Mouse (Mus musculus) megakaryocyte, embryonic 14.5 days (primary cell): Measurements from ENCODE around the gene Fnbp1. TPM values are rescaled to one million over a fixed set of nuclear protein-coding genes. Genes with fewer than 3 reads are reported as not detected.
A peak's percentile ranks its signal among the peaks of the same experiment; 100 is the strongest.
"Not testable (repeated sequence)": the region's sequence is repeated elsewhere in the genome, so short reads cannot be mapped to it uniquely, and the experiment has no call there.

Source experiments
- H3K27me3 ChIP-seq: replicated peaks from 2 replicates; pipeline ENCODE3; 2012; ENCODE audit warnings: inconsistent platforms
- H3K36me3 ChIP-seq: replicated peaks from 2 replicates; pipeline ENCODE3; 2012; ENCODE audit warnings: low read length, inconsistent platforms, mixed read lengths
- H3K4me1 ChIP-seq: 2 replicates; pipeline ENCODE4 v1.6.1; 2012; ENCODE audit warnings: inconsistent platforms
- H3K4me3 ChIP-seq: replicated peaks from 2 replicates; pipeline ENCODE3; 2012; ENCODE audit warnings: moderate library complexity, mild to moderate bottlenecking, inconsistent platforms
- H3K9me3 ChIP-seq: 2 replicates; pipeline ENCODE4 v1.6.1; 2012; ENCODE audit warnings: inconsistent platforms
- FLI1 ChIP-seq: IDR thresholded peaks from 2 replicates; pipeline ENCODE4 v1.6.1; 2012; ENCODE audit warnings: low read length, inconsistent platforms, mixed read lengths
- GATA1 ChIP-seq: IDR thresholded peaks from 3 replicates; pipeline ENCODE4 v1.6.1; 2012; ENCODE audit warnings: mixed read lengths, low read length, inconsistent platforms, borderline replicate concordance
- polyA plus RNA-seq: library from polyadenylated mRNA; stranded (reverse); fragments of >175 nt; gene quantifications from 2 replicates; pipeline ENCODE4 v1.2.3, GENCODE M21; 2012; ENCODE audit warnings: low replicate concordance; ENCODE audit not compliant: insufficient read depth

The Fnbp1 gene
- polyA plus RNA-seq, 1 experiment: 52.5 TPM

- TF ChIP-seq GATA1 (no peak), FLI1 (no peak)
- H3K27me3 ChIP-seq: no peaks in the 10 kb centered on the region
- H3K36me3 ChIP-seq: peaks cover 87% of the 10 kb centered on the region
- peak overlapping the region; percentile 53 for H3K4me3 ChIP-seq
- H3K4me1 ChIP-seq: peaks cover 86% of the 10 kb centered on the region
- H3K9me3 ChIP-seq: no peaks in the 10 kb centered on the region
Observed at GRCm38 (mm10) chr2:31170164-31170563, 28.4 kb upstream of the Fnbp1 start.

- peaks cover 94% of the 10 kb centered on the region for H3K4me1 ChIP-seq
- no peak overlapping the region for H3K4me3 ChIP-seq
- TF ChIP-seq FLI1 (no peak), GATA1 (no peak)
- peaks cover 79% of the 10 kb centered on the region for H3K36me3 ChIP-seq
- H3K9me3 ChIP-seq: no peaks in the 10 kb centered on the region
- H3K27me3 ChIP-seq: no peaks in the 10 kb centered on the region
Observed at GRCm38 (mm10) chr2:31169001-31169400, 27.2 kb upstream of the Fnbp1 start.

- Histone ChIP-seq H3K4me1 (peaks cover 93% of the 10 kb centered on the region), H3K36me3 (peaks cover 74% of the 10 kb centered on the region)
- not testable (repeated sequence) for H3K9me3 ChIP-seq, H3K27me3 ChIP-seq, H3K4me3 ChIP-seq
Observed at GRCm38 (mm10) chr2:31167571-31167970, 25.8 kb upstream of the Fnbp1 start.

GRCm38 (mm10) chr2:31165529-31165928 lies 23.7 kb upstream of the Fnbp1 start:
- TF ChIP-seq FLI1 (no peak), GATA1 (no peak)

GRCm38 (mm10) chr2:31164841-31165455 lies 23.1 kb upstream of the Fnbp1 start:
- Histone ChIP-seq H3K4me3 (peak overlapping the region; percentile 87), H3K4me1 (peaks cover 83% of the 10 kb centered on the region), H3K27me3 (no peaks in the 10 kb centered on the region), H3K9me3 (no peaks in the 10 kb centered on the region), H3K36me3 (peaks cover 59% of the 10 kb centered on the region)
- TF ChIP-seq FLI1 (no peak), GATA1 (no peak)

More at GRCm38 (mm10) chr2:31165529-31165928, 23.7 kb upstream of the Fnbp1 start:
- Histone ChIP-seq H3K36me3 (peaks cover 59% of the 10 kb centered on the region), H3K4me1 (peaks cover 83% of the 10 kb centered on the region), H3K27me3 (no peaks in the 10 kb centered on the region), H3K4me3 (peak overlapping the region; percentile 87), H3K9me3 (no peaks in the 10 kb centered on the region)

- H3K4me1 ChIP-seq: peaks cover 81% of the 10 kb centered on the region
- peaks cover 58% of the 10 kb centered on the region for H3K36me3 ChIP-seq
- peak overlapping the region; percentile 83 for H3K4me3 ChIP-seq
- H3K27me3 ChIP-seq: no peaks in the 10 kb centered on the region
- TF ChIP-seq GATA1 (no peak), FLI1 (no peak)
- H3K9me3 ChIP-seq: no peaks in the 10 kb centered on the region
Observed at GRCm38 (mm10) chr2:31163361-31164118, 21.7 kb upstream of the Fnbp1 start.

- Histone ChIP-seq H3K9me3 (no peaks in the 10 kb centered on the region), H3K27me3 (no peaks in the 10 kb centered on the region), H3K4me3 (no peak overlapping the region), H3K4me1 (peaks cover 81% of the 10 kb centered on the region), H3K36me3 (peaks cover 47% of the 10 kb centered on the region)
- TF ChIP-seq GATA1 (no peak), FLI1 (no peak)
Observed at GRCm38 (mm10) chr2:31161620-31162019, 19.8 kb upstream of the Fnbp1 start.

GRCm38 (mm10) chr2:31160147-31160920 lies 18.5 kb upstream of the Fnbp1 start:
- TF ChIP-seq GATA1: no peak
- no peak for TF ChIP-seq FLI1
- Histone ChIP-seq H3K4me1 (peaks cover 75% of the 10 kb centered on the region), H3K27me3 (no peaks in the 10 kb centered on the region), H3K9me3 (no peaks in the 10 kb centered on the region), H3K4me3 (no peak overlapping the region), H3K36me3 (peaks cover 49% of the 10 kb centered on the region)

GRCm38 (mm10) chr2:31156846-31157245 lies 15.0 kb upstream of the Fnbp1 start:
- H3K4me3 ChIP-seq: no peak overlapping the region
- peaks cover 65% of the 10 kb centered on the region for H3K4me1 ChIP-seq
- no peak for TF ChIP-seq FLI1
- TF ChIP-seq GATA1: no peak

More at GRCm38 (mm10) chr2:31156846-31157245, 15.0 kb upstream of the Fnbp1 start:
- H3K36me3 ChIP-seq: peaks cover 35% of the 10 kb centered on the region
- H3K27me3 ChIP-seq: no peaks in the 10 kb centered on the region
- no peaks in the 10 kb centered on the region for H3K9me3 ChIP-seq
